Mouse (Mus musculus): ENCODE data around the gene Hspb8.
"Not testable (repeated sequence)": the region's sequence is repeated elsewhere in the genome, so short reads cannot be mapped to it uniquely, and the experiment has no call there.

The Hspb8 gene

DNA sequence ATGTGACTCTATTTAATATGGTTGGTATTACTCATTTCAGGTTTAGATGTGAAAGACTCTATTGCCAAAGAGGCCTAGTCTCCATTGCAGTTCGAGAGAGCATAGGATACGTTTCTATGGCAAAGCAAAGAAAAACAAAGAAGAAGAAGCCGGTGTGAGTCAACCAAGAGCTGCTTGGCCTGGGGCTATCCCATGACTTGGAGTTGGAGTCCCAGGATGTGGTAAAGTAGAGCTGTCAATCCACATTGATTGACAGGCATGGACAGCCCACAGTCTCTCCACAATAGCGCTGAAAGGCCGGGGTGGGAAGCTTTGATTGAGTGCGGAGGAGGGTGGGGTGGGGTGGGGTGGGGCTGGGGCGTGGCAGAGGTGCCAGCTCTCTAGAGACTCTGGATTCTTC, 10.2 kb upstream of the Hspb8 start:
- no peak for DNase-seq (ENCODE audit: low spot score in 2 of 2)

DNA sequence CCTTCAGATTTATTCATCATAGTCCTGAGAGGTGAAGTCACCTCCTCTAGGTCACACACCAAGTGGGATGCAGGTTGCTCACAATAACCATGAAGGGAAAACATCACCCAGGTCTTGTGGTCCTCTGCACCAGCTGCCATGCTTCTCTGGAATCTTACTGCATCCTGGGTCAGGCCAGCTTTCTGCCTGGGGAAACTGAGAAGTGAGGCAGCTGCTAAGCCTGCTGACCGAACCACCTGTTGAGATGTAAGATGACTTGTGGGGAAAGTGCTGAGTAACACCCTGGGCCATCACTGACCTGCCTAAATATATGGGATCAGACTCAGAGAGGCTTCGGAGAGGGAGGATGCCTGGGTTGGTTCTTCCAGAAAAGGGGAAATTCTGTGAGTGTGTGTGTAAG, 4.0 kb upstream of the Hspb8 start:
- DNase-seq (ENCODE audit: low spot score in 2 of 2): no peak

DNA sequence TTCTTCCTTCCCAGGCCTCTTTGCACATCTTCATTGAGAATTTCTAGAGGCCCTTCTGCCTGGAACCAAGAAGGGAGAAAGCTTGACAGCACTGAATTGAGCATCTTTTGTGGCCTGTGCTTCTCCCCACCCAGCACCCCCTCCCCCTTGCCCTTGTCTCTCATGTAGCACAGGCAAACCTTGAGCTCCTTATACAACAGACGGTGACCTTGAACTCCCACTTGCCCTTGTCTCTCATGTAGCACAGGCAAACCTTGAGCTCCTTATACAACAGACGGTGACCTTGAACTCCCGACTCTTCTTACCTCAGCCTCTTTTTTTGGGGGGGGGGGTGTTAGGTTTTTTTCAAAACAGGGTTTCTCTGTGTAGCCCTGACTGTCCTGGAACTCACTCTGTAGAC, 3.0 kb upstream of the Hspb8 start:
- DNase-seq (ENCODE audit: low spot score in 2 of 2): not testable (repeated sequence)

DNA sequence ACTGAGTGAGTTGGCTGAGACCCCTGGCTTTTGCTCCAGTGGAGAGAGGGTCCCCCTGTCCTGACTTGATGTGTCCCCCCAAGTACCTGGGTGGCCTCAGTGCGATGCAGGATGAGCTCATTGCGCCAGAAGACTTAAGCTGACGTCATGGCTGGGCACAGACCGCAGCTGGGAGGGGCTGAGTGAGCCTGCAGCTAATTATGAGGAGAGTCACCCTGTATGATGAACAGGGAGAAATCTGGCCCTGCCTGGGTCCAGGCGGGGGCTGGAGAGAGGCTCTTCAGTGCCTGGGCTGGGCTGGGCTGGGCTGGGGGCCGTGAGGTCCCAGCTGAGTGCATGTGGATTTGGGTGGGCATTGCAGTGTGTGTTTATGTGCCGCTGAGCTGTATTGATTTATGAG, 2.6 kb upstream of the Hspb8 start:
- DNase-seq (ENCODE audit: low spot score in 2 of 2): peak in 1 of 2 experiments; percentile 62

DNA sequence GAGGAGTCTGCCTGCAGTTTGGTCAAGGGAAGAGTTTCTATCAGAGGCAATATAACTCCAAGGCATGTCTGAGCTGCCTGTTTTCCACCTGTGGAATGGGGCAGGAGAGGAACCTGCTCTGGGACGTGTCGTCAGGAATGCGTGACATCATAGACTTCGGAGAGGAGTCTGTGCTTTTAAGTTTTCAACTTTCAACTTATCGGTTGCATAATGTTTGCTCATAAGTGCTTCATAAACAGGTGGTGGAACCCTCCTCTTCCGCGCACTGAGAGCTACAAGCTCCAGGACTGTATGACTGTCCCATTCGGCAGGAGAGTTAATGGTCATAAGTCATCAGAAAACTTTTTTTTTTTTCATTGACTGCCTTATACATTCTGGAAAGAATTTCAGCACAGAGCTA, 1.1 kb upstream of the Hspb8 start:
- DNase-seq (ENCODE audit: low spot score in 2 of 2): no peak

DNA sequence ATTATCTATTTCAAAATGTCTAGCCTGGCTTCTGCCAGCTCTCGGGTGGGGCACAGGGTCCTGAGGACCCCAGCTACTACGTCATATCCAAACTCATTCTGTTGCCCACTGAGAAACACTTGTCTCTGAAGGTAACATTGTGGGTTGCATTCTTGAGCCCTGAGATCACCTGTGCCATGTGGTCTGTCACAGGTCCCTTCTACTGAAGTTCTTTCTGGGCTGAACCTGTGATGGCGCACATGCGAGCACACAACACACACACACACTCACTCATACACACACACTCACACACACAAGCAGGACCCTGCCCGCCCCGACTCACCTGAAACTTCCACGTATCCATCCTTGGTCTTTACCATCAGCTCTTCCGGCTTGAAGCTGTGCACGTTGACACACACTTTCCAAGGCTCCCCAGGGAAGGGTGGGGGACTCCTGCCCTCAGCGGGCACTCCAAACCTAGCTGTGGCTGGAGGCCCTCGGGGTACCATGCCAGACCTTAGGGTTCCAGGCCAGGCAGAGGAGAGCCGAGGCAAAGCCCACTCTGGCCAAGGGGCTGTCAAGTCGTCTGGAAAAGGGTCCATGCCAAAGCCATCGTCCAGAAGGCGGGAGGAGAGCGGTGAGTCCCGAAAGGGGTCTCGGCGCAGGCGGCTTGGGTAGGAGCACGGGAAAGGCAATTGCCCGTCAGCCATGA, 728 bp downstream of the Hspb8 start:
- no peak for DNase-seq (ENCODE audit: low spot score in 2 of 2)

DNA sequence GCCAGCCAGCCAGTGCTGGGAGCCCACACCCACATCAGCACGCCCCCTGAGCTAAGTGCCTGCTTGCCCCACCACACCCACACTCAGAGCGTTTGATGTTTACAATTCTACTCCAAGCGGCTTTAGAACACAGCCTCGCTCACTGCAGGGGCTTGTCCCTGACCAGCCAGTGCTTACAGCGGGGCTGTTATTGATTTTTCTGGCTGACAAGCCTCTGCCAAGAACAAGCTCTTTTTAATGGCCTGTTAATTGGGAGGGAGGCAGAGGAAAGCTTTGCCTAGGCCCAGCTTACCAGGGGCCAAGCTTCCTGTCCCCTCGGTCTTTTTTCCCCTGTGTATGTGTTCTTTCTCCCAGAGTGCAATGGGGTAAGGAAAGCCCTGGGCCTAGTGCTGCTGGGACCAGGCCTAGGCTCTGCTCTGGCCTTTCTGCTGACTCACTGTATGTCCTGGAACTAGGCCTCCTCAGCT, 1.9 kb downstream of the Hspb8 start:
- peak; percentile 55 to 67 for DNase-seq (ENCODE audit: low spot score in 2 of 2)

DNA sequence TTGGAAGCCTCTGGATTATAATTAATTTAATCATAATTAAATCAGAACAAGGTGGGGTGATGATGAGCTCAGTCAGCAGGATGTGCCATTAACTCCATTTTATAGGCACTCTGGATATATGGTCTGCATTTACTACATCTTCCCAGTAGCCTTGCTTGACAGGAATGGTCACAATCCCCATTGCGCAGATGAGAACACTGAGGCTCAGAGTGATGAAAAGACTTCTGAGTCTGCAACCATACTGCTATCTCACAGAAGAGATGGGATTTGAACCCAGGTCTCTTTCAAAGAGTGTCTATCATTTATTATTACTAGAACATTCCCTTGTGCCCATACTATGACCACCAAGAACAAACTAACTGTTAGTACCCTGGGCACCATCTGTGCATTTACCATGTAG, 2.5 kb downstream of the Hspb8 start:
- no peak for DNase-seq (ENCODE audit: low spot score in 2 of 2)

DNA sequence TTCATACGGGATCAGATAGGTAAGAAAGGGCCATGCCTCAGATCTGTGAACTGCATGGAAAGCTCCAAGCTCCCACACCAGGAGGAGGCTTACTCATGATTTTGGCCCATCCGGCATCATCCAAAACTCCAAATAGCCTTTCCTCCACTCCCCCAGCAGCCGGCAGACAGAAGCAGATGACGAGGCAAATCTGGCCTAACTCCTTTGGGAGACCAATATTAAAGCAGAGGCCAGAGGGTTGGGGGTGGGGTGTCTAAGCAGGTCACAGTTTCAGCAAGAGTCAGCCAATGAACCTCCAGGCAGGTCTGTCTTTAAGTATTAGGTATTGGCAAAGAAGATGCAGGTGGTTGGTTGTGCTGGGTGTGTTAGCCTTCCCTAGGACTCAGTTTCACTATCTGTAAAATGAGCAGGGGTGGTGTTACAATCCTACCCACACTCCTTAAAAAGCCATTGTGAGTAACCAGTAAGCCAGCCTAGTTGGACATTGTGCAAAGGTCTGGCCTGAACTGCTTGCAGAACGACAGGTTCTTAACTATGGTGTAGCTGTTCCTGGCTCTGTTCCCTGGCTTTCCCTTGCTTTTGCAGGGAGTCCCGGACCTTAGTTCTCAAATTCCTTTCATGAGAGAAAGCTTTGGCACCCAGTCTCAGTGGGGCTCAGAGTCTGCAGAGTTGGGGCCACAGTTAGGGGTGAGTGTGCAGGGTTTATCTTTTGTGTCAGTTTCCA, 3.2 kb downstream of the Hspb8 start:
- peak in 1 of 2 experiments; percentile 57 for DNase-seq (ENCODE audit: low spot score in 2 of 2)

DNA sequence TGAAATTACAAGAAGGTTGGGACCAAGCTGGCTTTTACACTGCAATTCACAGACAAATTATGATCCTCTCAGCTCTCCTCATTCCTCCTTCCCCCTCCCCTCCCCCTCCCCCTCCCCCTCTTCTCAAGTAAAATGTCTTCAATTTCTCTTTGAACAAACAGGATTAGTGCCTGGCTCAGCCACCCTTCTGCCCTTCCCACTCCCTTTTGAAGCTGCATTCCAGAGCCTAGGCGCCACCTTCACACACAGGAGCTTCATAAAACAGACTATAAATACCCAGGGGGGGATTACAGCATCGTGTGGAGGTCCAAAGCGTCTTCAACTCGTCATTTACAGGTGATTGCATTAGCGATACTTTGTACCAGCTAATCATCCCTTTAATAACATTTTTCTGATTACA, 6.5 kb downstream of the Hspb8 start:
- DNase-seq (ENCODE audit: low spot score in 2 of 2): no peak

DNA sequence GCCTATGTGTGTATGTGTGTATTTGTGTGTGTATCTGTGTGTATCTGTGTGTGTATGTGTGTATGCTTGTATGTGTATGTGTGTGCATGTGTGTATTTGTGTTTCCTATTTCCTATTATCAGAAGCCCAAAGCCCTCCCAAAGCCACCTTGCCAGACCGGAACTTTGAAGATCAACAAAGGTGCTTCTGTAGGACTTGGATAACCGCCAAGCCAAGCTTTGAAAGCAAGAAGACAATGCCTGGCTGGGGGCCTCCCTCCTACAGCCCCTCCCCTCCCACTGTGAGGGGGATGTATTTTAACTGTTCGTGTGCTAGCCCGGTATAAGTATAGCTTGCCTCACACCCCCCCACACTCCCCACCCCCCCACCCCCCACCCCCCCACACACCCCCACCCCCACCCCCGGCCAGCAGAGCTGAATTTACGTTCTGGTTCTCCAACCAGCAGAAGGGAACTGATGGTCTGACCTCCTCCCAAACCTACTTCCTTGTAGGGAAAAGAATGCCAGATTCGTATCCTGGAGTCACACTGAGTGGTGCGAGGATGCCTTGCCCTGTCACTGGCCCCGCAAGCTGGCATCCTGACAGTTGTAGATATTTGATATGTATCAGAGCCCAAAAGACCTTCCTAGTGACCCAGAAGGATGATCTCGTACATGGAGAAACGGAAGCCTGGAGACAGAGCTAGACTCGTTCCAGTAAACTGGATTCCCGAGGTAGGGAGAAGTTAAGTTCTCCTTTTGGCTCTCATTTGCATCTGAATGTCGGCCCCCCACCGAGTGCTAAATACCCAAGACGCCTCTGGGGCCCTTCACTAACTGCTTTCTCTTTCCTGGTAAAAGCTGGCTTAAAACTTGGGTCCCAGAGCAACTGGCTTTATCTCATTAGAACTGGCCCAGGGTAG, 12.7 kb downstream of the Hspb8 start:
- no peak for DNase-seq (ENCODE audit: low spot score in 2 of 2)

DNA sequence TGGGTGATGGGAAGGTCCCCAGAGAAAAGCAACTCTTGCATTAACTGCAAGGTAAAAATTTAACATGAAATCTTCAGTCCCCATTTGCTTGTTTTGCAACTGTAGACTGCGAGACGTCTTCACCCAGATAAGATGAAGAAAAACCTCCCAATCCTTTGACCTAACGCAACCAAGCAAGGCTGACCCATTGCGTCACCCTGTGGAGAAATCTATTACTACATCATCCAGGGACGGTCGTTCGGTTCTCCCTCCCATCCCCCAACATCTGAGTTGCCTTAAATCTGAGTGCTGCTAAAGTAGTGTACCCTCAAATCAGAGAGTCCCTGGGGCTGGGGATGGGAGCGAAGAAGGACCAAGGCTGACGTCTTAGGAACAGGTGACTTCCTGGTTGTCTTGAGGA, 13.7 kb downstream of the Hspb8 start:
- no peak for DNase-seq (ENCODE audit: low spot score in 2 of 2)

DNA sequence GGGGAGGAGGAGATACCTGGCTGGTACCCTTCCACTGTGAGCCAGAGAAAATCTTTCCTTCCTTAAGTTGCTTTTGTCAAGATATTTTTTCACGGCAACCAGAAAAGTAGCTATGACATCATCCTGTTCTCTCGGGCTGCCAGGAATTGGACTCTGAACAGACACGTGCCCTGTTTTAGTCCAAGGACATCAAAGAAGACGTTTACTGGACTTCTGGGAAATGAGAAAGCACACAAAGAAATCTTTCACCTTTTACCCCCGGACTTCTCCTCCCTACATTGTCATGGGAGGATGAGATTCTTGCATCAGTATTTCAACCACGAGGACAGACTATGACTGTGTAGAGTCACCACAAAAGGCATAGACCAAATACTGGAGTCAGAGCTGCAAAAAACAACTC, 14.7 kb downstream of the Hspb8 start:
- DNase-seq (ENCODE audit: low spot score in 2 of 2): peak in 1 of 2 experiments; percentile 44

DNA sequence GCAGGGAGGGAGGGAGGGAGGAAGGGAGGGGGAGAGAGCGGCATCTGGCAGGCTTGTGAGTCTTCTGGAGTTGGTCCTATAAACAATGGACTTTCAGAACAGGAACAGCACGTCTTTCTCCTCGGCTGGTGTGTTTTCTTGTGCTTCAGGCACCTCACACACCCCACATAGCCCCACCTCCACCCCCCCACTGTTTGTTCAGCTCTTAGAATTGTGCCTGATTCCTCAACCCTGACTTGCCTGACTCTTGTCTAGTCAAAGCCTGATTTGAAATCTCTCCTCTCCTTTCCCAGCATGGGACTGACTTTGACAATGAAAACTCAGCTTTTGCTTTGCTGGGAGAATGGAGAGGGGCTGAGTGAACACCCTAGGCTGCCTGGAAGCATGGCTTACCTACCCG, 15.3 kb downstream of the Hspb8 start:
- DNase-seq (ENCODE audit: low spot score in 2 of 2): peak in 1 of 2 experiments; percentile 45

DNA sequence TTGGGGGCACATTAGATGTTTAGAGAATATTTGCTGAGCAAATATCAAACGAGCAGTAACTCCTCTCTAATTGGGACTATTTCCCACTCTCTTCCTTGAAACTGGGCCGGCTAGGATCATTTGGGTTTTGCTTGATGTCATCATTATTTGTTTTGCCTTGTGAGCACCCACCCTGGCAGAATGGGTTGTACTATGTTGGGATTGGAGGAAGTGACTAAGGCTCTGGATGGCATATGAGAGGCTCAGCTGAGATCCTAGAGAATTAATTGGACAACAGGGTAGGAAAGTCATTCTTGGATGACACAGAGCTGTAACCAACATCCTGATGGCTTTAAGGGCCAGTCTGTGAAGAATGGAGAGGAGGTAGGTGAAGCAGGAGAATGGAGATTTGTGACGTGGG, 16.2 kb downstream of the Hspb8 start:
- no peak for DNase-seq (ENCODE audit: low spot score in 2 of 2)

DNA sequence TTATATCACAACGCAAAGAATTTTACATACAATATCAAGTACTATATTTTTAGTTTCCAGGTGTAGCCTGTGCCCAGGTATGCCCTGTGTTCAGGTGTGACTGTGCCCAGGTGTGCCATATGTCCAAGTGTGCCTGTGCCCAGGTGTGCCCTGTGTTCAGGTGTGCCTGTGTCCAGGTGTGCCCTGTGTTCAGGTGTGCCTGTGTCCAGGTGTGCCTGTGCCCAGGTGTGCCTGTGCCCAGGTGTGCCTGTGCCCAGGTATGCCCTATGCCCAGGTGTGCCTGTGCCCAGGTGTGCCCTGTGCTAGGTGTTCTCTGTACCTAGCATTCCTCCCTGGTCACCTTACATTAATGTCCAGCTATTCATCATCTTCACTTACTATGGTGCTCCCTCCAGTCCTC, 16.7 kb downstream of the Hspb8 start:
- no peak for DNase-seq (ENCODE audit: low spot score in 2 of 2)

DNA sequence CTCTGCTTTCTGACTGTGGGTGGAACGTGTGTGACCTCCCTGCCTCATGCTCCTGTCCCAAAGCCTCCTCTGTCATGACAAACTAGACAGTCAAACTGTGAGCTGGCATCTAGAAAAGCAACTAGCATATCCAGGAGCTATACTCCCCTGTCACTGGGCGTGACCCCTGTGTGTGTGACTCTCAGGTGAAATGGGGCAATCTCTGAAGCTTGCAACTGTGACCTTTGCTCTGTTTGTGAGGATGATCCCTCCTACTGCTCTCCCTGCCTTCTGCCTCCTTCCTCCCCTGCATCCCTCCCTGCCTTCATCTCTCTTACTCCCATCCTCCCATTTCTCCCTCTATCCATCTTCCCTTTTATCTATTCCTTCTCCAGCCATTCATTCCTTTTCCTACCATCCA, 18.6 kb downstream of the Hspb8 start:
- no peak for DNase-seq (ENCODE audit: low spot score in 2 of 2)

DNA sequence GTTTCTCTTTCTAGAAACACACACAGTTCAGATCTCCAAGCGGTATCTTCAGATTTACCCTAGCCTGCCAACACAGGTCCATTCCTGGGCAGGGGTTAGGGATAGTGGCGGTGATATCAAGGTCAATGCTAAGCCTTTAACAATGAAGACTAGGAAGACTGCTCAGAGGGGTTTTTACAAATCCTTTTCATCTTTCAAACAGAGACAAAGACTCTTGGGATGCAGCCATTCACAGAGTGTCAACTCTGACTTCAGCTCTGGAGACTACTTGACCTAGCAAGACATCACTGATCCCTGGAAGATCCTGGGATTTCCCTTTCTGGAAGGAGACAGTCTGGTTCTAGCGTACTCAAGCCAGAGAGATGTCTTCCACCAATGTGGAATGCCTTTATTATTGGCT, 21.9 kb downstream of the Hspb8 start:
- DNase-seq (ENCODE audit: low spot score in 2 of 2): no peak

DNA sequence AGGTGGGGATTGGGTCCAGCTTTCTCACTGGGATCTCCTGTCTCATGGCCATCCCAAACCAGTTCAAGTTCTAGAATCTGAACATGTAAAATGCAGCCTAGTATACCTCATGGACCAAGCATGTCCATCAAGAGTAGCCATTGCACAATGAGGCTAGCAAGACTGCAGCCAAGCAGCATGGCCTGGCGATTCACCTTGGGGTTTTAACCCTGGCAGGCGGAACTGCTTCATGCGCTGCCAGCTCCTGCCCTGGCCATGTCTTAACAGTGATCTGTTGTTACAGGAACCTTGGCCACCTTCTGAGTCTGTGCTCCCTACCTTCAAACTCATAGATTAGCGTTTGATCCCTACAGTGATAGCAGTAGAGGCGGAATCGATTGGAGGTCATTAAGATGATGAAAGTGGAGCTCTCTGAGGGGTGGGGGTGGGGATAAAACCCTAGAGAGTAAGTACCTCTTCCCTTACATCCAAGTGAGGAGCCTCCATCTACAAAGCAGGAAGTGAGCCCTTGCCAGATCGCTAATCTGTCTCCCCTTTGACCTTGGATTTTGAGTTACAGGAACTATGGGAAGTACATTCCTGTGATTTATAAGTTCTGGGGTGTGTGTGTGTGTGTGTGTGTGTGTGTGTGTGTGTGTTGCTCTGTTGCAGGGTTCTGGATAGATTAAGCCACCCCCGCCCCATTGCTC, 22.5 kb downstream of the Hspb8 start:
- DNase-seq (ENCODE audit: low spot score in 2 of 2): no peak

DNA sequence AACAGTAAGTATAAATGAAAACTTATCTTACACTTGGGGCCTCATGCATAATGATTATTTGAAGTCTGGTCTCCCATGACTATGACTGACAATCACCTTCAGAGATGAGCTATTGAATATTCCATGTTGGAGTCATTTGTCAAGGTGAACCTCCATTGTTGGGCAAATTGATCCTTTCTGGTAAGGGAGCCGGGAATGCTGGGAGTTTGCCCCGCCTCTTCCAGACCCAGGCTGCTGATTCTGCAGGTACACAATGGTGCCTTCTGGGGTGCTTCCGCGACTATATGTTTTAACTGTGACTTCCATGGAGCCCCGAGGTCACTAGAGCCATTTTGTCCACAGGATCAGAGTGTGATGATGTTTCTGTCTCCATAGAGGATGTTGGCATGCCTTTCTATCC, 26.6 kb downstream of the Hspb8 start:
- DNase-seq (ENCODE audit: low spot score in 2 of 2): no peak

DNA sequence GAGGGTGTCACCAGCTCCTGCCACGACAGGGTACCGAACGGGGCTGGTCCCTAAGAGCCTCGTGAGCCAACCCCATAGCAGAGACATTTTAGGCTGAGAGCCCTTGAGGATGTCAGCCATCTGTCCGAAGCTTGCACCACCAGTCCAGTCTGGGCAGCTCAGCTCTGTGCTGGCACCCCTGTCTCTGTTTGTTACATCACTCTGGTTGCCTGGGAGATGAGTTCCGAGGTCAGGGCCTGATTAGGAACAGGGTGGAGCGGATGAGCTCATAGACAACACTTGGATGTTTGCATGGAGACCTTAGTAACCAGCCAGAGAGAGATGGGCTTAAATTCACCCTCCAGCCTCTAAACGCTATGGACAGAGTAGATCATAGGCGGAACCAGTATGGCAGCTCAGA, 30.1 kb downstream of the Hspb8 start:
- peak in 1 of 2 experiments; percentile 63 for DNase-seq (ENCODE audit: low spot score in 2 of 2)
